Mouse (Mus musculus) heart, postnatal 0 days (tissue): Measurements from ENCODE around the gene Sp6.

ENCODE experiments used
- CTCF ChIP-seq: IDR thresholded peaks from 2 replicates; pipeline ENCODE4 v1.5.1; 2016; ENCODE audit warnings: antibody characterized with exemption, control low read depth, low read depth
- EP300 ChIP-seq: IDR thresholded peaks from 2 replicates; pipeline ENCODE4 v1.6.1; 2016; ENCODE audit warnings: antibody characterized with exemption, low read depth

GRCm38 (mm10) chr11:97033781-97034180, 20.6 kb downstream of the Sp6 start:
- no peak for TF ChIP-seq CTCF
- TF ChIP-seq EP300: no peak
